Mouse (Mus musculus): ENCODE results near the gene H3f3a. TPM values are rescaled to one million over a fixed set of nuclear protein-coding genes. Genes with fewer than 3 reads are reported as not detected.
"Not testable (repeated sequence)": the region's sequence is repeated elsewhere in the genome, so short reads cannot be mapped to it uniquely, and the experiment has no call there.

Gene H3f3a
- total RNA-seq (2018; cell fraction: chromatin; rRNA removed): 100 to 1,000 TPM in 9 of 26 experiments, 10 to 100 TPM in 17; 24.0 to 166 (median 85.8) TPM
- total RNA-seq (2018; cell fraction: cytosol; rRNA removed): 1,000 to 10,000 TPM in 1 of 26 experiments, 100 to 1,000 TPM in 25; 716 to 1,086 (median 853) TPM
- 100 to 1,000 TPM in 23 of 26 experiments, 10 to 100 TPM in 3; 59.1 to 236 (median 165) TPM for total RNA-seq (2018; cell fraction: nucleus; rRNA removed)
- polyA plus RNA-seq (2018): 677 to 1,075 TPM (median 721 TPM) in 3 replicates

DNA sequence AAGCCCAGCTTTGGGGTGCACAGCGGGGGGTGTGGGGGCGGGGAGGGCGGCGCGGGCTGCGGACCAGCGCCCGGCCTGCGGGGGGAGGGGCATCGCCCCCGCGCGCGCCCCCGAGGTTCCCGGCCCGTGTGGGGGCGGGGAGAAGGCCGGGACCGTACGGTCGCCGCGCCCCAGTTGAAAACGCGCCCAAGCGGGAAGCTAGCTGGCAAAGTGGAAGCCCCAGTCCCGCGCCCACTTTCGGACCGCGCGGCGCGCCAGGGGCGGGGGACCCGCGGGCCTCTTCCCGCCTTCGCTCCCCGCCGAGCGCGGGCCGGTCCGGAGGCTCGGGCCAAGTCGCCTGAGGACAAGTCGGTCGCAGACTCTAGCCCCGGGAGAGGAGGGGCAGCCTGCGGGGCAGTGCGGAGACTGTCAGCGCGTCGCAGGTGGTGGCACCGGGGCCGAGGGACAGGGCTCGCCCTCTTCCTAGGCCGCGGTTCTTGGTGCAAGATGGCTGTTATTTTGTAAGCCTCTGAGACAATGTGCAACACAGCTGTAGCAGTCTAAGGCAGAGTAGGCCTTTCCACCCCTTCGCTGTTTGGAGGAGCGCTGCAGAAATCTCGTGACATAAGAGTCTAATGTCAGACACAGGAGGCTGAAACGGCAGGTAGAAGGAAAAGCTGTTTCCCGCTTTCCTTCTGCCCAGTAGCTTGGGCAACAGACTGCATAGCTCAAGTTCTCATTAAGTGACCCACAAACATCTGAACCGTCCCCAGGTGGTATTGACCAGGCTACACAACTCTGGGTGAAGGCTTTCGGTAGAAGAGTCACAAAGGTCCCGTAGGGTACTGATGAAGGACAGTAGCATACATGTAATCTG is at the start of gene H3f3a:
H3f3a (minus strand) TSS at position 59 of the 856 bp plus-strand sequence.
- H3K4me3 ChIP-seq (ENCODE audit: inconsistent target): peak within 1 kb of the TSS; percentile 89
- peaks cover 40% of the 10 kb centered on the region for H3K79me2 ChIP-seq (ENCODE audit: inconsistent target)
- peaks cover 3% of the 10 kb centered on the region; the same call in 1 of the 2 replicates for H3K36me3 ChIP-seq (ENCODE audit: inconsistent target)
- peak within 1 kb of the TSS; percentile 83 for H3K27ac ChIP-seq
- 4% methylated on average over 55 of the region's 69 CpGs for WGBS (ENCODE audit: missing documents)

DNA sequence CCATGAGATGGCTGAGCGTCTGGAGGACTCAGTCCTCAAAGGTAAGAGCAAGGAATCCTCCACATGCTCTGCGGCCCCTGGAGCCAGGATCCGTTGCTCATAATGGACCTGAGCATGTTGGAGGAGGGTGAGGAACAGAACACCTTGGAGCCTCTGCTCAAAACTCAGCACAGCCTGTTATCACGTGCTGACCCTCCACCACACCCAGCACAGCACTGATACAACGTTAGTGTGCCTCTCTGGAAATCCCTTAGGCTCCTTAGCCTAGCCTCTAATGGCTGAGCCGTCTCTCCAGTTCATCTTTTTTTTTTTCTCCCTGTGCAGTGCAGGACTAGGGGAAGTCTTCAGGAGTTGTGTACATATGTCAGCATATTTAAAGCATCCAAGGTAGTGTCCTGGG is 46.3 kb upstream of the H3f3a start:
- no peak overlapping the region for H3K27ac ChIP-seq
- no peak overlapping the region for H3K4me3 ChIP-seq (ENCODE audit: inconsistent target)
- peaks cover 39% of the 10 kb centered on the region for H3K79me2 ChIP-seq (ENCODE audit: inconsistent target)
- 90% methylated on average over 5 of the region's 6 CpGs for WGBS (ENCODE audit: missing documents)
- H3K36me3 ChIP-seq (ENCODE audit: inconsistent target): peaks cover 82% of the 10 kb centered on the region

DNA sequence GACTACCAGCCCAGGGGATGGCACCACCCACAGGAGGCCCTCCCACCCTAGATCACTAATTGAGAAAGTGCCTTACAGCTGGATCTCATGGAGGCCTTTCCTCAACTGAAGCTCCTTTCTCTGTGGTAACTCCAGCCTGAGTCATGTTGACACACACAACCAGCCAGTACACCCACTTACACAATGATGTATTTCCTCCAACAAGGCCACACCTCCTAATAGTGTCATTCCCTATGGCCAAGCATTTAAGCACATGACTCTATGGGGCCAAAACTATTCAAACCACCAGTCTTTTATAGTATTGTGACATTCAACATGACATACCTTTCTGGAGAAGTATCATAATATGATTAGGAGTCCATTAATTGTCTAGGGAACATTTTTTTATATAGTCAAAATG is 45.0 kb upstream of the H3f3a start:
- H3K27ac ChIP-seq: no peak overlapping the region
- no peak overlapping the region for H3K4me3 ChIP-seq (ENCODE audit: inconsistent target)
- H3K79me2 ChIP-seq (ENCODE audit: inconsistent target): peaks cover 39% of the 10 kb centered on the region
- H3K36me3 ChIP-seq (ENCODE audit: inconsistent target): peaks cover 71% of the 10 kb centered on the region

- 1% methylated on average over 77 of the region's 77 CpGs for WGBS (ENCODE audit: missing documents)
- Histone ChIP-seq H3K36me3 (ENCODE audit: inconsistent target) (peaks cover 3% of the 10 kb centered on the region; the same call in 1 of the 2 replicates), H3K27ac (peak within 1 kb of the TSS; percentile 98), H3K4me3 (ENCODE audit: inconsistent target) (peak within 1 kb of the TSS; percentile 90), H3K79me2 (ENCODE audit: inconsistent target) (peaks cover 46% of the 10 kb centered on the region)
Observed at GRCm38 (mm10) chr1:180850316-180851270, 36.9 kb upstream of the H3f3a start, which contains the start of gene Sde2. Gene Sde2 (plus strand): TSS chr1:180851127.

DNA sequence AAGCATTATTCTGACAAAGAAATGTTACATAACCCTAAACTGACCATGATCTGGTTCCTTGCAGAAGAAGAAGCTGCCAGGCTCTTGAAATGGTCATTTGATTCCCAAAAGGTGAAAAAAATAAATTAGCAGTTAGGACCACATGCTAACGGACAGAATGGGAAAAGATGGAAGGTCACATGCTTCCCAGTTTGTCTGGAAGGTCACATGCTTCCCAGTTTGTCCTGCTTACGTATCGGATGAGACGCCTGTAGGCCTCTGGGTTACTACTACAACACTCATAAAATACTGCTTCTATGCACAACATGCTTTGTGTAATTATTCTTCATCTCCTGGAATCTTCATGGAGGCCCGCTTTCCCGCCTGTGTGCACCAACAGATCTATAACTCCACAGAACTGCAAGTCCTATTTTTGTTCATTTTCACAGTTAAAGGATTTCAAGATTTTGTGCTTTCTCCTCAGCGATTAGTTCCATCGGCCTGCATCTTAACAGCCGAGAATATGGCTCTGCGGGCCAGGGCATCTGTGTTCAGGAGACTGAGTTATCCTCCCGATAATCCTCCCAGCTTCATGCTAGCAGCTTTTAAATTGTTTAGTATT is 36.1 kb upstream of the H3f3a start:
- Histone ChIP-seq H3K79me2 (ENCODE audit: inconsistent target) (peaks cover 38% of the 10 kb centered on the region), H3K36me3 (ENCODE audit: inconsistent target) (no peaks in the 10 kb centered on the region), H3K27ac (peak overlapping the region; percentile 98), H3K4me3 (ENCODE audit: inconsistent target) (peak overlapping the region; percentile 15; the same call in 1 of the 2 replicates)
- WGBS (ENCODE audit: missing documents): 31% methylated on average over 11 of the region's 11 CpGs

- Histone ChIP-seq H3K36me3 (ENCODE audit: inconsistent target) (no peaks in the 10 kb centered on the region), H3K79me2 (ENCODE audit: inconsistent target) (peaks cover 27% of the 10 kb centered on the region), H3K27ac (peak overlapping the region; percentile 98), H3K4me3 (ENCODE audit: inconsistent target) (peak overlapping the region; percentile 28)
- 1% methylated on average over 11 of the region's 11 CpGs for WGBS (ENCODE audit: missing documents)
Observed at GRCm38 (mm10) chr1:180848511-180849241, 34.9 kb upstream of the H3f3a start.

- Histone ChIP-seq H3K4me3 (ENCODE audit: inconsistent target) (peak overlapping the region; percentile 28), H3K27ac (peak overlapping the region; percentile 98), H3K36me3 (ENCODE audit: inconsistent target) (no peaks in the 10 kb centered on the region), H3K79me2 (ENCODE audit: inconsistent target) (peaks cover 21% of the 10 kb centered on the region)
- under 1% methylated on average over 9 of the region's 9 CpGs for WGBS (ENCODE audit: missing documents)
Observed at GRCm38 (mm10) chr1:180848114-180848510, 34.4 kb upstream of the H3f3a start.

- H3K4me3 ChIP-seq (ENCODE audit: inconsistent target): no peak overlapping the region
- H3K27ac ChIP-seq: no peak overlapping the region
- H3K79me2 ChIP-seq (ENCODE audit: inconsistent target): no peaks in the 10 kb centered on the region
- no peaks in the 10 kb centered on the region for H3K36me3 ChIP-seq (ENCODE audit: inconsistent target)
- 92% methylated on average over 8 of the region's 8 CpGs for WGBS (ENCODE audit: missing documents)
Observed at GRCm38 (mm10) chr1:180841561-180842300, 28.0 kb upstream of the H3f3a start.

- Histone ChIP-seq H3K36me3 (ENCODE audit: inconsistent target) (no peaks in the 10 kb centered on the region), H3K27ac (no peak overlapping the region), H3K4me3 (ENCODE audit: inconsistent target) (no peak overlapping the region), H3K79me2 (ENCODE audit: inconsistent target) (no peaks in the 10 kb centered on the region)
- WGBS (ENCODE audit: missing documents): 92% methylated on average over 8 of the region's 8 CpGs
Observed at GRCm38 (mm10) chr1:180839201-180839910, 25.6 kb upstream of the H3f3a start.

DNA sequence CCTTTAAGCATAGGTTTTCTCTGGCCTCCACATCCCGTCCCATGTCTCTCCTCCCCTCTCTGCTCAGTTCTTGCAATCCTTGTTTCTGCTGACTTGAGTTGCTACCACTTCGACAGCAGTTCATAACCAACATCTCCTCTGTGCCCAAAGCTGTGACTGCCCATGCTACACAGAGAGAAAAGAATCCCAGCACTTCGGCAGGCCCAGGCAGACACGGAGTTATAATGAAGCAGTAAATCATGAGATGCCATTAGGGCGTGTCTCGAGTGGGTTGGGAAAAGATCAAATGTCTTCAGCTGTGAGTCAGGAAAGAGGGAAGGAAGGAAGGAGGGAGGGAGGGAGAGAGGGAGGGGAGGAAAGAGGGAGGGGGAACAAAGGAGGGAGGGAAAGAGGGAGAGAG is 24.3 kb upstream of the H3f3a start:
- 86% methylated on average over 6 of the region's 6 CpGs for WGBS (ENCODE audit: missing documents)
- H3K4me3 ChIP-seq (ENCODE audit: inconsistent target): no peak overlapping the region

DNA sequence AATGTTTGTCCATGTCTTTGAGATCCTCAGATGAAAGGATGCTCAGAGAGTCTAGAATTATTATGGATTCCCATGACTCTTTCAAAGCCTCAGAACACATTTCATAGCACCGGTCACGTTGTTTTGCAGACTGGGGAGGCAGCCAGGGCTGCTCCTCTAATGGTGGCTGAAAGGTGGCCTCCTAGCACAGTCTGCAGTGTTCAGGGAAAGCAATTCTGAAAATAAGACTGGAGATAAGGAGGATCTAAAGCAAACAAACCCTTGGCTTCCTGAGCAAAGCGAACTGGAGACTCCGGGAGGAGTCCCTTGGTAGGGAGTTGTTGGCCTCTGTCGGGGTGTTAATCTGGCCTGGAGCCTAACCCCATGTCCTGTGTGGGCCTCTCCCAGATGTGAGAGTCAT is 23.4 kb upstream of the H3f3a start:
- Histone ChIP-seq H3K79me2 (ENCODE audit: inconsistent target) (no peaks in the 10 kb centered on the region), H3K36me3 (ENCODE audit: inconsistent target) (no peaks in the 10 kb centered on the region), H3K4me3 (ENCODE audit: inconsistent target) (no peak overlapping the region), H3K27ac (no peak overlapping the region)
- WGBS (ENCODE audit: missing documents): 98% methylated on average over 5 of the region's 5 CpGs

More for the DNA sequence above, 24.3 kb upstream of the H3f3a start:
- H3K27ac ChIP-seq: no peak overlapping the region
- no peaks in the 10 kb centered on the region for H3K79me2 ChIP-seq (ENCODE audit: inconsistent target)
- H3K36me3 ChIP-seq (ENCODE audit: inconsistent target): no peaks in the 10 kb centered on the region

GRCm38 (mm10) chr1:180836467-180836866 is 22.7 kb upstream of the H3f3a start:
- not testable (repeated sequence) for H3K27ac ChIP-seq; H3K4me3 ChIP-seq (ENCODE audit: inconsistent target); H3K79me2 ChIP-seq (ENCODE audit: inconsistent target); H3K36me3 ChIP-seq (ENCODE audit: inconsistent target)
- WGBS (ENCODE audit: missing documents): 89% methylated on average over 5 of the region's 8 CpGs
